Mouse (Mus musculus) gastrocnemius, postnatal 10 days (tissue): ENCODE data around the gene Gm10715. TPM values are rescaled to one million over a fixed set of nuclear protein-coding genes. Genes with fewer than 3 reads are reported as not detected.
A peak's percentile ranks its signal among the peaks of the same experiment; 100 is the strongest.
"Not testable (repeated sequence)": the region's sequence is repeated elsewhere in the genome, so short reads cannot be mapped to it uniquely, and the experiment has no call there.

Experiments
- DNase-seq: peaks from one replicate; pipeline ENCODE4 v3.0.0; 2021; ENCODE audit warnings: mixed read lengths
- long read RNA-seq, 2 experiments: library from polyadenylated mRNA; stranded (forward); transcript quantifications; one replicate each; pipeline ENCODE4 v2.0.0; 2021
- total RNA-seq, 2 experiments: library from RNA; stranded (reverse); gene quantifications; 2 replicates each; pipeline ENCODE4 v1.2.3; 2021

Gene Gm10715
- total RNA-seq = not detected
- long read RNA-seq, experiment 1 = 0 reads
- long read RNA-seq, experiment 2 = 0 reads

DNA sequence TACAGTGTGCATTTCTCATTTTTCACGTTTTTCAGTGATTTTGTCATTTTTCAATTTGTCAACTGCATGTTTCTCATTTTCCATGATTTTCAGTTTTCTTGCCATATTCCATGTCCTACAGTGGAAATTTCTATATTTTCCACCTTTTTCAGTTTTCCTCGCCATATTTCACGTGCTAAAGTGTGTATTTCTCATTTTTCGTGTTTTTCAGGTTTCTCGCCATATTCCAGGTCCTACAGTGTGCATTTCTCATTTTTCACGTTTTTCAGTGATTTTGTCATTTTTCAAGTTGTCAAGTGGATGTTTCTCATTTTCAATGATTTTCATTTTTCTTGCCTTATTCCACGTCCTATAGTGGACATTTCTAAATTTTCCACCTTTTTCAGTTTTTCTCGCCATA lies at the start of gene Gm10715:
Gene Gm10715, plus strand, starts transcription at position 301 of the 400 bp plus-strand sequence.
- DNase-seq = not testable (repeated sequence)

DNA sequence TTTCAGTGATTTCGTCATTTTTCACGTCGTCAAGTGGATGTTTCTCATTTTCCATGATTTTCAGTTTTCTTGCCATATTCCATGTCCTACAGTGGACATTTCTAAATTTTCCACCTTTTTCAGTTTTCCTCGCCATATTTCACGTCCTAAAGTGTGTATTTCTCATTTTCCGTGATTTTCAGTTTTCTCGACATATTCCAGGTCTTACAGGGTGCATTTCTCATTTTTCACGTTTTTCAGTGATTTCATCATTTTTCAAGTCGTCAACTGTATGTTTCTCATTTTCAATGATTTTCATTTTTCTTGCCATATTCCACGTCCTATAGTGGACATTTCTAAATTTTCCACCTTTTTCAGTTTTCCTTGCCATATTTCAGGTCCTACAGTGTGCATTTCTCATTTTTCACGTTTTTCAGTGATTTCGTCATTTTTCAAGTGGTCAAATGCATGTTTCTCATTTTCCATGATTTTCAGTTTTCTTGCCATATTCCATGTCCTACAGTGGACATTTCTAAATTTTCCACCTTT lies 36.2 kb upstream of the Gm10715 start, which contains the start of gene Gm10722:
Gene Gm10722, plus strand, starts transcription at position 478 of the 528 bp plus-strand sequence.
- DNase-seq = peak; percentile 12

- not testable (repeated sequence) for DNase-seq
Observed at GRCm38 (mm10) chr9:3001006-3001405, 35.7 kb upstream of the Gm10715 start.

DNA sequence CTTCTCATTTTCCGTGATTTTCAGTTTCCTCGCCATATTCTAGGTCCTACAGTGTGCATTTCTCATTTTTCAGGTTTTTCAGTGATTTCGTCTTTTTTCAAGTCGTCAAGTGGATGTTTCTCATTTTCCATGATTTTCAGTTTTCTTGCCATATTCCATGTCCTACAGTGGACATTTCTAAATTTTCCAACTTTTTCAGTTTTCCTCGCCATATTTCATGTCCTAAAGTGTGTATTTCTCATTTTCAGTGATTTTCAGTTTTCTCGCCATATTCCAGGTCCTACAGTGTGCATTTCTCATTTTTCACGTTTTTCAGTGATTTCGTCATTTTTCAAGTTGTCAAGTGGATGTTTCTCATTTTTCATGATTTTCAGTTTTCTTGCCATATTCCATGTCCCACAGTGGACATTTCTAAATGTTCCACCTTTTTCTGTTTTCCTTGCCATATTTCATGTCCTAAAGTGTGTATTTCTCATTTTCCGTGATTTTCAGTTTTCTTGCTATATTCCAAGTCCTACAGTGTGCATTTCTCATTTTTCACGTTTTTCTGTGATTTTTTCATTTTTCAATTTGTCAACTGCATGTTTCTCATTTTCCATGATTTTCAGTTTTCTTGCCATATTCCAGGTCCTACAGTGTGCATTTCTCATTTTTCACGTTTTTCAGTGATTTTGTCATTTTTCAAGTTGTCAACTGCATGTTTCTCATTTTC lies 34.6 kb upstream of the Gm10715 start:
- peak; percentile 100 for DNase-seq

DNA sequence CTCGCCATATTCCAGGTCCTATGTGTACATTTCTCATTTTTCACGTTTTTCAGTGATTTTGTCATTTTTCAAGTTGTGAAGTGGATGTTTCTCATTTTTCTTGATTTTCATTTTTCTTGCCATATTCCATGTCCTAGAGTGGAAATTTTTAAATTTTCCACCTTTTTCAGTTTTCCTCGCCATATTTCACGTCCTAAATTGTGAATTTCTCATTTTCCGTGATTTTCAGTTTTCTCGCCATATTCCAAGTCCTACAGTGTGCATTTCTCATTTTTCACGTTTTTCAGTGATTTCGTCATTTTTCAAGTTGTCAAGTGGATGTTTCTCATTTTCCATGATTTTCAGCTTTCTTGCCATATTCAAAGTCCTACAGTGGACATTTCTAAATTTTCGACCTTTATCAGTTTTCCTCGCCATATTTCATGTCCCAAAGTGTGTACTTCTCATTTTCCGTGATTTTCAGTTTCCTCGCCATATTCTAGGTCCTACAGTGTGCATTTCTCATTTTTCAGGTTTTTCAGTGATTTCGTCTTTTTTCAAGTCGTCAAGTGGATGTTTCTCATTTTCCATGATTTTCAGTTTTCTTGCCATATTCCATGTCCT lies 33.8 kb upstream of the Gm10715 start, which contains the start of gene Gm11168:
Gene Gm11168, plus strand, starts transcription at position 553 of the 603 bp plus-strand sequence.
- peak; percentile 23 for DNase-seq

DNA sequence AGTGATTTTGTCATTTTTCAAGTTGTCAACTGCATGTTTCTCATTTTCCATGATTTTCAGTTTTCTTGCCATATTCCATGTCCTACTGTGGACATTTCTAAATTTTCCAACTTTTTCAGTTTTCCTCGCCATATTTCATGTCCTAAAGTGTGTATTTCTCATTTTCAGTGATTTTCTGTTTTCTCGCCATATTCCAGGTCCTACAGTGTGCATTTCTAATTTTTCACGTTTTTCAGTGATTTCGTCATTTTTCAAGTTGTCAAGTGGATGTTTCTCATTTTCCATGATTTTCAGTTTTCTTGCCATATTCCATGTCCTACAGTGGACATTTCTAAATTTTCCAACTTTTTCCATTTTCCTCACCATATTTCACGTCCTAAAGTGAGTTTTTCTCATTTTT lies 30.5 kb upstream of the Gm10715 start:
- not testable (repeated sequence) for DNase-seq

DNA sequence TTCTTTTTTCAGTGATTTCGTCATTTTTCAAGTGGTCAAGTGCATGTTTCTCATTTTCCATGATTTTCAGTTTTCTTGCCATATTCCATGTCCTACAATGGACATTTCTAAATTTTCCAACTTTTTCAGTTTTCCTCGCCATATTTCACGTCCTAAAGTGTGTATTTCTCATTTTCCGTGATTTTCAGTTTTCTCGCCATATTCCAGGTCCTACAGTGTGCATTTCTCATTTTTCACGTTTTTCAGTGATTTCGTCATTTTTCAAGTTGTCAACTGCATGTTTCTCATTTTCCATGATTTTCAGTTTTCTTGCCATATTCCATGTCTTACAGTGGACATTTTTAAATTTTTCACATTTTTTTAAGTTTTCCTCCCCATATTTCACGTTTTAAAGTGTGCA lies 30.0 kb upstream of the Gm10715 start:
- DNase-seq = not testable (repeated sequence)

GRCm38 (mm10) chr9:3007272-3007671 lies 29.4 kb upstream of the Gm10715 start:
- DNase-seq = peak; percentile 5

DNA sequence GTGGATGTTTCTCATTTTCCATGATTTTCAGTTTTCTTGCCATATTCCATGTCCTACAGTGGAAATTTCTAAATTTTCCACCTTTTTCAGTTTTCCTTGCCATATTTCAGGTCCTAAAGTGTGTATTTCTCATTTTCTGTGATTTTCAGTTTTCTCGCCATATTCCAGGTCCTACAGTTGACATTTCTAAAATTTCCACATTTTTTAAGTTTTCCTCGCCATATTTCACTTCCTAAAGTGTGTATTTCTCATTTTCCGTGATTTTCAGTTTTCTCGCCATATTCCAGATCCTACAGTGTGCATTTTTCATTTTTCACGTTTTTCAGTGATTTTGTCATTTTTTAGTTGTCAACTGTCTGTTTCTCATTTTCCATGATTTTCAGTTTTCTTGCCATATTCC lies 27.3 kb upstream of the Gm10715 start:
- not testable (repeated sequence) for DNase-seq

DNA sequence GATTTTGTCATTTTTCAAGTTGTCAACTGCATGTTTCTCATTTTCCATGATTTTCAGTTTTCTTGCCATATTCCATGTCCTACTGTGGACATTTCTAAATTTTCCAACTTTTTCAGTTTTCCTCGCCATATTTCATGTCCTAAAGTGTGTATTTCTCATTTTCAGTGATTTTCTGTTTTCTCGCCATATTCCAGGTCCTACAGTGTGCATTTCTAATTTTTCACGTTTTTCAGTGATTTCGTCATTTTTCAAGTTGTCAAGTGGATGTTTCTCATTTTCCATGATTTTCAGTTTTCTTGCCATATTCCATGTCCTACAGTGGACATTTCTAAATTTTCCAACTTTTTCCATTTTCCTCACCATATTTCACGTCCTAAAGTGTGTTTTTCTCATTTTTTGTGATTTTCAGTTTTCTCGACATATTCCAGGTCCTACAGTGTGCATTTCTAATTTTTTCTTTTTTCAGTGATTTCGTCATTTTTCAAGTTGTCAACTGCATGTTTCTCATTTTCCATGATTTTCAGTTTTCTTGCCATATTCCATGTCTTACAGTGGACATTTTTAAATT lies 24.5 kb upstream of the Gm10715 start:
- DNase-seq = not testable (repeated sequence)

DNA sequence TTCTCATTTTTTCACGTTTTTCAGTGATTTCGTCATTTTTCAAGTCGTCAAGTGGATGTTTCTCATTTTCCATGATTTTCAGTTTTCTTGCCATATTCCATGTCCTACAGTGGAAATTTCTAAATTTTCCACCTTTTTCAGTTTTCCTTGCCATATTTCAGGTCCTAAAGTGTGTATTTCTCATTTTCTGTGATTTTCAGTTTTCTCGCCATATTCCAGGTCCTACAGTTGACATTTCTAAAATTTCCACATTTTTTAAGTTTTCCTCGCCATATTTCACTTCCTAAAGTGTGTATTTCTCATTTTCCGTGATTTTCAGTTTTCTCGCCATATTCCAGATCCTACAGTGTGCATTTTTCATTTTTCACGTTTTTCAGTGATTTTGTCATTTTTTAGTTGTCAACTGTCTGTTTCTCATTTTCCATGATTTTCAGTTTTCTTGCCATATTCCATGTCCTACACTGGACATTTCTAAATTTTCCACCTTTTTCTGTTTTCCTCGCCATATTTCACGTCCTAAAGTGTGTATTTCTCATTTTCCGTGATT lies 23.9 kb upstream of the Gm10715 start, which contains the start of gene Gm10721:
Gene Gm10721, plus strand, starts transcription at position 408 of the 547 bp plus-strand sequence.
- DNase-seq = not testable (repeated sequence)

- not testable (repeated sequence) for DNase-seq
Observed at GRCm38 (mm10) chr9:3015354-3015753, 21.3 kb upstream of the Gm10715 start, which contains the start of gene Gm10720. Gene Gm10720 (plus strand): TSS chr9:3015654.

GRCm38 (mm10) chr9:3015896-3016295 lies 20.8 kb upstream of the Gm10715 start:
- DNase-seq = peak; percentile 10

GRCm38 (mm10) chr9:3017108-3017507 lies 19.6 kb upstream of the Gm10715 start, which contains the start of gene Gm10719:
Gene Gm10719 (plus strand): TSS chr9:3017408.
- not testable (repeated sequence) for DNase-seq

GRCm38 (mm10) chr9:3018944-3019343 lies 17.7 kb upstream of the Gm10715 start:
- peak; percentile 100 for DNase-seq

DNA sequence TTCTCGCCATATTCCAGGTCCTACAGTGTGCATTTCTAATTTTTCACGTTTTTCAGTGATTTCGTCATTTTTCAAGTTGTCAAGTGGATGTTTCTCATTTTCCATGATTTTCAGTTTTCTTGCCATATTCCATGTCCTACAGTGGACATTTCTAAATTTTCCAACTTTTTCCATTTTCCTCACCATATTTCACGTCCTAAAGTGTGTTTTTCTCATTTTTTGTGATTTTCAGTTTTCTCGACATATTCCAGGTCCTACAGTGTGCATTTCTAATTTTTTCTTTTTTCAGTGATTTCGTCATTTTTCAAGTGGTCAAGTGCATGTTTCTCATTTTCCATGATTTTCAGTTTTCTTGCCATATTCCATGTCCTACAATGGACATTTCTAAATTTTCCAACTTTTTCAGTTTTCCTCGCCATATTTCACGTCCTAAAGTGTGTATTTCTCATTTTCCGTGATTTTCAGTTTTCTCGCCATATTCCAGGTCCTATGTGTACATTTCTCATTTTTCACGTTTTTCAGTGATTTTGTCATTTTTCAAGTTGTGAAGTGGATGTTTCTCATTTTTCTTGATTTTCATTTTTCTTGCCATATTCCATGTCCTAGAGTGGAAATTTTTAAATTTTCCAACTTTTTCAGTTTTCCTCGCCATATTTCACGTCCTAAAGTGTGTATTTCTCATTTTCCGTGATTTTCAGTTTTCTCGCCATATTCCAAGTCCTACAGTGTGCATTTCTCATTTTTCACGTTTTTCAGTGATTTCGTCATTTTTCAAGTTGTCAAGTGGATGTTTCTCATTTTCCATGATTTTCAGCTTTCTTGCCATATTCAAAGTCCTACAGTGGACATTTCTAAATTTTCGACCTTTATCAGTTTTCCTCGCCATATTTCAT lies 16.6 kb upstream of the Gm10715 start:
- DNase-seq = peak; percentile 82

DNA sequence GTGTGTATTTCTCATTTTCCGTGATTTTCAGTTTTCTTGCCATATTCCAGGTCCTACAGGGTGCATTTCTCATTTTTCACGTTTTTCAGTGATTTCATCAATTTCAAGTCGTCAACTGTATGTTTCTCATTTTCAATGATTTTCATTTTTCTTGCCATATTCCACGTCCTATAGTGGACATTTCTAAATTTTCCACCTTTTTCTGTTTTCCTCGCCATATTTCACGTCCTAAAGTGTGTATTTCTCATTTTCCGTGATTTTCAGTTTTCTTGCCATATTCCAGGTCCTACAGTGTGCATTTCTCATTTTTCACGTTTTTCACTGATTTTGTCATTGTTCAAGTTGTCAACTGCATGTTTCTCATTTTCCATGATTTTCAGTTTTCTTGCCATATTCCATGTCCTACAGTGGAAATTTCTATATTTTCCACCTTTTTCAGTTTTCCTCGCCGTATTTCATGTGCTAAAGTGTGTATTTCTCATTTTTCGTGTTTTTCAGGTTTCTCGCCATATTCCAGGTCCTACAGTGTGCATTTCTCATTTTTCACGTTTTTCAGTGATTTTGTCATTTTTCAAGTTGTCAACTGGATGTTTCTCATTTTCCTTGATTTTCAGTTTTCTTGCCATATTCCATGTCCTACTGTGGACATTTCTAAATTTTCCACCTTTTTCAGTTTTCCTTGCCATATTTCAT lies 14.2 kb upstream of the Gm10715 start:
- DNase-seq = not testable (repeated sequence)

DNA sequence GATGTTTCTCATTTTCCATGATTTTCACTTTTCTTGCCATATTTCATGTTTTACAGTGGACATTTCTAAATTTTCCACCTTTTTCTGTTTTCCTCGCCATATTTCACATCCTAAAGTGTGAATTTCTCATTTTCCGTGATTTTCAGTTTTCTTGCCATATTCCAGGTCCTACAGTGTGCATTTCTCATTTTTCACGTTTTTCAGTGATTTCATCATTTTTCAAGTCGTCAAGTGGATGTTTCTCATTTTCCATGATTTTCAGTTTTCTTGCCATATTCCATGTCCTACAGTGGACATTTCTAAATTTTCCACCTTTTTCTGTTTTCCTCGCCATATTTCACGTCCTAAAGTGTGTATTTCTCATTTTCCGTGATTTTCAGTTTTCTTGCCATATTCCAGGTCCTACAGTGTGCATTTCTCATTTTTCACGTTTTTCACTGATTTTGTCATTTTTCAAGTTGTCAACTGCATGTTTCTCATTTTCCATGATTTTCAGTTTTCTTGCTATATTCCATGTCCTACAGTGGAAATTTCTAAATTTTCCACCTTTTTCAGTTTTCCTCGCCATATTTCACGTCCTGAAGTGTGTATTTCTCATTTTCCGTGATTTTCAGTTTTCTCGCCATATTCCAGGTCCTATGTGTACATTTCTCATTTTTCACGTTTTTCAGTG lies 13.2 kb upstream of the Gm10715 start, which contains the start of gene Gm10718:
Gene Gm10718, plus strand, starts transcription at position 236 of the 673 bp plus-strand sequence.
- peak; percentile 31 for DNase-seq

DNA sequence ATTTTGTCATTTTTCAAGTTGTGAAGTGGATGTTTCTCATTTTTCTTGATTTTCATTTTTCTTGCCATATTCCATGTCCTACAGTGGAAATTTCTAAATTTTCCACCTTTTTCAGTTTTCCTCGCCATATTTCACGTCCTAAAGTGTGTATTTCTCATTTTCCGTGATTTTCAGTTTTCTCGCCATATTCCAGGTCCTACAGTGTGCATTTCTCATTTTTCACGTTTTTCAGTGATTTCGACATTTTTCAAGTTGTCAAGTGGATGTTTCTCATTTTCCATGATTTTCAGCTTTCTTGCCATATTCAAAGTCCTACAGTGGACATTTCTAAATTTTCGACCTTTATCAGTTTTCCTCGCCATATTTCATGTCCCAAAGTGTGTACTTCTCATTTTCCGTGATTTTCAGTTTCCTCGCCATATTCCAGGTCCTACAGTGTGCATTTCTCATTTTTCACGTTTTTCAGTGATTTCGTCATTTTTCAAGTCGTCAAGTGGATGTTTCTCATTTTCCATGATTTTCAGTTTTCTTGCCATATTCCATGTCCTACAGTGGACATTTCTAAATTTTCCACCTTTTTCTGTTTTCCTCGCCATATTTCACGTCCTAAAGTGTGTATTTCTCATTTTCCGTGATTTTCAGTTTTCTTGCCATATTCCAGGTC lies 12.6 kb upstream of the Gm10715 start:
- not testable (repeated sequence) for DNase-seq
